Comparison of ENCODE assay signal across 15 mouse cellular contexts in genomic region chr10:8512222-8512621, GRCm38 (mm10).
"Had no signal": no experiment of that assay in that cellular context is flagged by ENCODE, and none has a peak within 500 bp of the region (broad histone marks: within the 10 kb centered on the region; RNA-seq: fewer than 3 reads in every experiment).

No protein-coding gene starts in this region.

- H3K9ac ChIP-seq: liver, embryonic 13.5 days; lung, embryonic 14.5 days; midbrain, embryonic 12.5 days; midbrain, embryonic 15.5 days; neural tube, embryonic 12.5 days; neural tube, embryonic 15.5 days had no signal

- H3K27ac ChIP-seq: kidney, postnatal 0 days; left cerebral cortex, adult 2 months; liver, embryonic 13.5 days; macrophage; midbrain, embryonic 12.5 days; midbrain, embryonic 15.5 days; neural tube, embryonic 12.5 days; neural tube, embryonic 15.5 days; stomach, postnatal 0 days had no signal

- H3K4me3 ChIP-seq: left cerebral cortex, adult 2 months; liver, embryonic 13.5 days; midbrain, embryonic 12.5 days; midbrain, embryonic 15.5 days; neural tube, embryonic 12.5 days; neural tube, embryonic 15.5 days had no signal

- H3K4me1 ChIP-seq: liver, embryonic 13.5 days had no signal

- H3K4me2 ChIP-seq: liver, embryonic 13.5 days; lung, embryonic 14.5 days; midbrain, embryonic 12.5 days; midbrain, embryonic 15.5 days; neural tube, embryonic 12.5 days had no signal

- DNase-seq: kidney, postnatal 25 days; liver, embryonic 13.5 days; lung, embryonic 14.5 days; right cerebral cortex, adult 18-20 months; right cerebral cortex, postnatal 14 days; thymus, postnatal 25 days had no signal

- ATAC-seq: lung, postnatal 0 days; midbrain, embryonic 15.5 days had no signal

- H3K27me3 ChIP-seq: neural tube, embryonic 15.5 days had no signal

- H3K36me3 ChIP-seq: liver, embryonic 13.5 days; midbrain, embryonic 12.5 days; midbrain, embryonic 15.5 days; neural tube, embryonic 15.5 days had no signal

- H3K9me3 ChIP-seq: liver, embryonic 13.5 days; midbrain, embryonic 15.5 days; neural tube, embryonic 12.5 days; neural tube, embryonic 15.5 days had no signal
